Mouse (Mus musculus) spleen, adult 2 months (tissue): ENCODE data around the gene Arid1b. TPM values are rescaled to one million over a fixed set of nuclear protein-coding genes. Genes with fewer than 3 reads are reported as not detected.

Experiments
- DNase-seq, 2 experiments: peaks; one replicate each; pipeline versions ENCODE4 v3.0.0 to v3.0.0-alpha.2; 2012 to 2021; ENCODE audit warnings: low spot score in 2 of 2, low read depth in 1 of 2
- H3K27ac ChIP-seq: fragments of 200-500 bp; 2 replicates; pipeline ENCODE4 v1.5.1; 2012; ENCODE audit warnings: low read length, inconsistent platforms; ENCODE audit not compliant: insufficient read depth
- H3K27me3 ChIP-seq: fragments of 200-500 bp; 2 replicates; pipeline ENCODE4 v1.6.1; 2012; ENCODE audit warnings: mild to moderate bottlenecking, moderate library complexity, low read length, inconsistent platforms; ENCODE audit not compliant: control insufficient read depth, insufficient read depth
- H3K36me3 ChIP-seq: fragments of 200-500 bp; 2 replicates; pipeline ENCODE4 v1.6.1; 2012; ENCODE audit warnings: mild to moderate bottlenecking, low read length, inconsistent platforms; ENCODE audit not compliant: control insufficient read depth, insufficient read depth
- H3K4me1 ChIP-seq: fragments of 200-500 bp; 2 replicates; pipeline ENCODE4 v1.6.1; 2011; ENCODE audit warnings: inconsistent platforms; ENCODE audit not compliant: control insufficient read depth, insufficient read depth, insufficient read length
- H3K4me3 ChIP-seq: fragments of 200-500 bp; 2 replicates; pipeline ENCODE4 v1.5.1; 2011; ENCODE audit warnings: mild to moderate bottlenecking, inconsistent platforms; ENCODE audit not compliant: insufficient read depth, insufficient read length; ENCODE audit errors: extremely low read depth
- CTCF ChIP-seq: fragments of 200-500 bp; IDR thresholded peaks from 2 replicates; pipeline ENCODE4 v1.5.1; 2011; ENCODE audit warnings: mild to moderate bottlenecking, inconsistent platforms; ENCODE audit not compliant: insufficient read depth, insufficient read length, insufficient replicate concordance; ENCODE audit errors: extremely low read depth
- POLR2A ChIP-seq: fragments of 200-500 bp; IDR thresholded peaks from 2 replicates; pipeline ENCODE4 v1.6.1; 2011; ENCODE audit warnings: low read depth, low read length, inconsistent platforms
- WGBS: fragments of 180-500 bp; shearing (Covaris S2); methylation state at CpG from one replicate; pipeline ENCODE4 v1.1.7; 2018; 5-methylcytosine and 5-hydroxymethylcytosine counted together
- polyA plus RNA-seq: library from polyadenylated mRNA; depleted of rRNA; stranded (reverse); fragments of >200 nt; gene quantifications from 2 replicates; pipeline ENCODE4 v1.2.3, GENCODE M21; 2012

Arid1b gene
- polyA plus RNA-seq, 1 experiment = 53.5 TPM

GRCm38 (mm10) chr17:5014327-5014957, 20.3 kb downstream of the Arid1b start:
- H3K4me1 ChIP-seq = peaks cover 8% of the 10 kb centered on the region
- H3K27ac ChIP-seq = no peak overlapping the region
- no peak overlapping the region for H3K4me3 ChIP-seq
- H3K36me3 ChIP-seq = no peaks in the 10 kb centered on the region
- no peak for TF ChIP-seq POLR2A
- no peak for TF ChIP-seq CTCF
- WGBS = 91% methylated on average over 23 of the region's 23 CpGs
- no peak for DNase-seq
- no peaks in the 10 kb centered on the region for H3K27me3 ChIP-seq

- WGBS = 88% methylated on average over 4 of the region's 4 CpGs
- DNase-seq = no peak
- TF ChIP-seq CTCF (no peak), POLR2A (no peak)
- Histone ChIP-seq H3K36me3 (no peaks in the 10 kb centered on the region), H3K4me3 (no peak overlapping the region), H3K4me1 (peaks cover 6% of the 10 kb centered on the region; the same call in 1 of the 2 replicates), H3K27ac (no peak overlapping the region), H3K27me3 (no peaks in the 10 kb centered on the region)
Observed at GRCm38 (mm10) chr17:5016404-5016803, 22.3 kb downstream of the Arid1b start.

GRCm38 (mm10) chr17:5017065-5017464, 22.9 kb downstream of the Arid1b start:
- TF ChIP-seq POLR2A (no peak), CTCF (no peak)
- H3K36me3 ChIP-seq = no peaks in the 10 kb centered on the region
- H3K27me3 ChIP-seq = no peaks in the 10 kb centered on the region
- DNase-seq = no peak
- no peak overlapping the region for H3K4me3 ChIP-seq
- H3K27ac ChIP-seq = no peak overlapping the region
- 71% methylated on average over 10 of the region's 10 CpGs for WGBS
- peaks cover 7% of the 10 kb centered on the region; the same call in 1 of the 2 replicates for H3K4me1 ChIP-seq

GRCm38 (mm10) chr17:5021303-5022003, 27.3 kb downstream of the Arid1b start:
- Histone ChIP-seq H3K4me1 (peaks cover 14% of the 10 kb centered on the region; the same call in 1 of the 2 replicates), H3K27me3 (no peaks in the 10 kb centered on the region), H3K4me3 (no peak overlapping the region), H3K36me3 (no peaks in the 10 kb centered on the region), H3K27ac (no peak overlapping the region)
- no peak for DNase-seq
- TF ChIP-seq POLR2A (no peak), CTCF (no peak)
- WGBS = 46% methylated on average over 11 of the region's 11 CpGs

- H3K4me3 ChIP-seq = no peak overlapping the region
- H3K36me3 ChIP-seq = no peaks in the 10 kb centered on the region
- TF ChIP-seq CTCF = no peak
- no peak for TF ChIP-seq POLR2A
- H3K27ac ChIP-seq = no peak overlapping the region
- no peak for DNase-seq
- H3K27me3 ChIP-seq = no peaks in the 10 kb centered on the region
- peaks cover 14% of the 10 kb centered on the region; the same call in 1 of the 2 replicates for H3K4me1 ChIP-seq
- 83% methylated on average over 9 of the region's 9 CpGs for WGBS
Observed at GRCm38 (mm10) chr17:5022019-5022544, 27.9 kb downstream of the Arid1b start.

- peaks cover 14% of the 10 kb centered on the region; the same call in 1 of the 2 replicates for H3K4me1 ChIP-seq
- no peak for DNase-seq
- no peak overlapping the region for H3K27ac ChIP-seq
- TF ChIP-seq CTCF (no peak), POLR2A (no peak)
- H3K27me3 ChIP-seq = no peaks in the 10 kb centered on the region
- H3K36me3 ChIP-seq = no peaks in the 10 kb centered on the region
- H3K4me3 ChIP-seq = no peak overlapping the region
- 83% methylated on average over 10 of the region's 10 CpGs for WGBS
Observed at GRCm38 (mm10) chr17:5023745-5024144, 29.6 kb downstream of the Arid1b start.
